Mouse (Mus musculus): ENCODE results near the gene Stau1. TPM values are rescaled to one million over a fixed set of nuclear protein-coding genes. Genes with fewer than 3 reads are reported as not detected.
"Not testable (repeated sequence)": the region's sequence is repeated elsewhere in the genome, so short reads cannot be mapped to it uniquely, and the experiment has no call there.

The Stau1 gene
- polyA plus RNA-seq, 1 experiment from 2014 or later: 91.9 TPM

- not testable (repeated sequence) for H3K4me1 ChIP-seq (replicated peaks); H3K9me3 ChIP-seq; DNase-seq (ENCODE audit: low spot score); H3K27me3 ChIP-seq (ENCODE audit: insufficient read depth, poor library complexity, severe bottlenecking); H3K36me3 ChIP-seq; H3K4me3 ChIP-seq; H3K27ac ChIP-seq
- WGBS: 84% methylated on average over 4 of the region's 4 CpGs
These were observed 11.5 kb upstream of the Stau1 start for GRCm38 (mm10) chr2:167007565-167007964.

- H3K27ac ChIP-seq: no peak overlapping the region
- DNase-seq (ENCODE audit: low spot score): no peak
- H3K36me3 ChIP-seq: no peaks in the 10 kb centered on the region
- no peaks in the 10 kb centered on the region for H3K27me3 ChIP-seq (ENCODE audit: insufficient read depth, poor library complexity, severe bottlenecking)
- no peaks in the 10 kb centered on the region for H3K4me1 ChIP-seq (replicated peaks)
- 79% methylated on average over 13 of the region's 13 CpGs for WGBS
- H3K9me3 ChIP-seq: no peaks in the 10 kb centered on the region
- H3K4me3 ChIP-seq: no peak overlapping the region
These were observed 10.9 kb upstream of the Stau1 start for GRCm38 (mm10) chr2:167007001-167007491.

DNA sequence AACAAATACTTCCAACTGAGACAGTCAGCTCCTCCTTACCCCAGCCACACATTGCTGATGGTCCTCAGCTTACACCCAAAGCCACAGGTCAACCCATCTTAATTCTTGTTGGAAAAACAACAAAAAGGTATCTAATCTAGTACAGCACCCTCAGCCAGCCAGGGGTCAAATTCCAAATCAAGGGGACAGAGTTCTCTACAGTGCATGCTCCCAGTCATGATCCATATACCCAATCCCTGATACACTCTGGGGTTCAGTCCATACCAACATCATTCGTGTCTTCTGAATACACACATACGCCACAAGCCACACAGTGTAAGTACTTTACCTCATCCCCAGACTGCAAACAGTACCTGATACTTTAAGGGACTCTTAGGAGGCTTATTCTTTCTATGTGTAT, 10.3 kb upstream of the Stau1 start:
- H3K36me3 ChIP-seq: no peaks in the 10 kb centered on the region
- H3K4me3 ChIP-seq: no peak overlapping the region
- no peaks in the 10 kb centered on the region for H3K9me3 ChIP-seq
- H3K4me1 ChIP-seq (replicated peaks): no peaks in the 10 kb centered on the region
- no peaks in the 10 kb centered on the region for H3K27me3 ChIP-seq (ENCODE audit: insufficient read depth, poor library complexity, severe bottlenecking)
- 91% methylated on average over 2 of the region's 2 CpGs for WGBS
- H3K27ac ChIP-seq: no peak overlapping the region
- DNase-seq (ENCODE audit: low spot score): no peak

GRCm38 (mm10) chr2:167004099-167004854, 8.2 kb upstream of the Stau1 start:
- no peak overlapping the region for H3K4me3 ChIP-seq
- whole genome bisulfite sequencing: 48% methylated on average over 8 of the region's 8 CpGs
- H3K36me3 ChIP-seq: no peaks in the 10 kb centered on the region
- no peaks in the 10 kb centered on the region for H3K27me3 ChIP-seq (ENCODE audit: insufficient read depth, poor library complexity, severe bottlenecking)
- no peaks in the 10 kb centered on the region for H3K4me1 ChIP-seq (replicated peaks)
- no peaks in the 10 kb centered on the region for H3K9me3 ChIP-seq
- DNase-seq (ENCODE audit: low spot score): peak; percentile 40
- no peak overlapping the region for H3K27ac ChIP-seq

DNA sequence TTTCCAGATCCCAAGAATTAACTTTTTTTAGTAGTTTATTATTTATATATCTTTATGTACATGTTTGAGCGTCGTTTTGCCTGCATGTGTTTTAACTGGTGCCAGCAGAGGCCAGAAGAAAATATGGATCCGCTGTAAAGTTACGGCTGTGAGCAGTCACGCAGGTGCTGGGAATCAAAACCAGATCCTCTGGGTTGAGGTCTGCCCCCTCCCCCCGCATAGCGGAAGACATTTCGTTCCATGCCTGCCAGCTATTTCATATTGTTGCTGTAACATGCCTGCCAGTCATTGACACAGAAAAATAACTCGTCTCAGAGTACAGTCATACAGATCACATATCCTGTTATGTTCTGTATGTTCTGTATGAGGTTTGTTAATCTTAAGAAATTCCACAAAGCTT, 5.4 kb upstream of the Stau1 start:
- no peak overlapping the region for H3K4me3 ChIP-seq
- no peaks in the 10 kb centered on the region for H3K27me3 ChIP-seq (ENCODE audit: insufficient read depth, poor library complexity, severe bottlenecking)
- WGBS: 80% methylated on average over 9 of the region's 9 CpGs
- no peaks in the 10 kb centered on the region for H3K9me3 ChIP-seq
- H3K4me1 ChIP-seq (replicated peaks): peaks cover 4% of the 10 kb centered on the region; the same call in 1 of the 2 replicates
- no peak overlapping the region for H3K27ac ChIP-seq
- no peaks in the 10 kb centered on the region for H3K36me3 ChIP-seq
- no peak for DNase-seq (ENCODE audit: low spot score)

DNA sequence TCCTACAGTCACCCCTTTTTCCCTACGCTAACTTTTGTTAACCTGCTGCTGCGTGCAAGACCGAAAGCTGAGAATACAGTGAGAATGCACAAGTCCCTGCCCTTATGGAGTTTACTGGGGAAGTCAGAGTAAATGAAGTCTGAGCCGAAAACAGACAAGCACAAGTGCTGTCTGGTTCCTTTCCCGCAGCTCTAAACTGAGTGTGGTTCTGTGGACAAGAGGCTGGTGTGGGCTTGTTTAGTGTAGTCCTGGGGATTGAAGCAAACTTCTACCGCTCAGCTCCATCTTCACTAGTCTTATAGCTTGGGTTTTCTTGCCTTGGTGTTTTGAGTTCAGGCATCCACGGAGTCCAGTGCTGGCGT, 415 bp upstream of the Stau1 start:
- 44% methylated on average over 8 of the region's 8 CpGs for WGBS
- peak overlapping the region; percentile 98 for H3K27ac ChIP-seq
- no peaks in the 10 kb centered on the region for H3K36me3 ChIP-seq
- H3K4me3 ChIP-seq: peak overlapping the region; percentile 99
- no peaks in the 10 kb centered on the region for H3K27me3 ChIP-seq (ENCODE audit: insufficient read depth, poor library complexity, severe bottlenecking)
- peaks cover 40% of the 10 kb centered on the region for H3K4me1 ChIP-seq (replicated peaks)
- no peaks in the 10 kb centered on the region for H3K9me3 ChIP-seq
- DNase-seq (ENCODE audit: low spot score): no peak

DNA sequence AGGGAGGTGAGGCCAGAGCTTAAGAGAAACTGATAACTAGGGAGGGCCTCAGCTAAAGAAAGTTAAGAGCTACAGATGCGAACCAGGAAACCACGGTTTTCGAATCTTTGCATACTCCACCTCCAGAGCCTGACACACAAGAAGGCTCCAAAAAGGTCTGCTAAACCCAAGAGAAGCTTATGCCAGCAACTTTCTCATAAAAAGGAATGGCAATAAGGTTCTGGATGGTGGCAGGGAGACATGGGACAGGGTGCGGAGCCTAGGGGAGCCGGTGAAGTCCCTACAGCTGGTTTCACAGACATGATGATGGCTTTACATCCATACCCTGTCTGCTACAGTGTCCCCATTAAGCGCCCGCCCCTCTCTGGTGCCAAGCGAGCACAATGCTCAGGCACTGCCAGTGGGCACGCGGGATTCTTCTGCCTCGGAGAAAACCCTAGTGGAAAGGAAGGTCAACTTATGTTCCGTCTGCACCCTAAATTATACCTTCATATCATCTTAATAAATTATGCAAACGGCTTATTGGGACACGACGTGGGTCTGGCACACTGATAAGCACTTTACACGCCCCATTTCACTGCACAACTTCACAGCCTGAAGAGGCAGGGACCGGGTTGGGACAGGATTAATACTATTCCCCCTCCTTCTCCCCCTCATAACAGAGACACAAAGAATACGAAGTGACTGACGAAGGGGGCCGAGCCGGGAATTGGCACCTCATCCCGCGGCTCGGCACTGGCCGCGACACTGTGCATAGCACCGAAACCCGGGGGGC, 891 bp downstream of the Stau1 start:
- WGBS: 6% methylated on average over 28 of the region's 28 CpGs
- Histone ChIP-seq H3K4me3 (peak overlapping the region; percentile 99), H3K36me3 (no peaks in the 10 kb centered on the region), H3K27ac (peak overlapping the region; percentile 98), H3K9me3 (no peaks in the 10 kb centered on the region), H3K4me1 (replicated peaks) (peaks cover 40% of the 10 kb centered on the region), H3K27me3 (ENCODE audit: insufficient read depth, poor library complexity, severe bottlenecking) (no peaks in the 10 kb centered on the region)
- peak; percentile 20 for DNase-seq (ENCODE audit: low spot score)

DNA sequence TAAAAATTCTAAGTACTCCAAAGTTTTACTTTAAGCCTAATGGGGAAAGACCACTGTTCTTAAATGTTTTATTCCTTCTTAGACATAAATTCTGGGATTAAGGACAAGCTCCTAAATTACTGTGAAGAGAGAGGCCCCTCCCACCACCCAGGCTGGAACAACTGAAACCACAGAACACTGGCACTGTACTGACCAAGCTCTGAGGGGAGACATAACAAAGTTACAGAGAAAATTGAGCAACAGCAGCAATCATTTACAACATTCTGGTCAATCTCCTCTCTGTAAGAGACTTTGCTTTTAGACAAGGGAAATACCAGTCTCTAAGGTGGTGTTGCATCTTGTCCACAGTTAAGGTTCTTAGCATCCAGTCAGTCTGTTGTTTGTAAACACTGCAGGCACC, 4.2 kb downstream of the Stau1 start:
- no peak for DNase-seq (ENCODE audit: low spot score)
- Histone ChIP-seq H3K36me3 (no peaks in the 10 kb centered on the region; the same call in 1 of the 2 replicates), H3K4me1 (replicated peaks) (peaks cover 40% of the 10 kb centered on the region), H3K4me3 (no peak overlapping the region), H3K27me3 (ENCODE audit: insufficient read depth, poor library complexity, severe bottlenecking) (no peaks in the 10 kb centered on the region), H3K9me3 (no peaks in the 10 kb centered on the region), H3K27ac (no peak overlapping the region)

DNA sequence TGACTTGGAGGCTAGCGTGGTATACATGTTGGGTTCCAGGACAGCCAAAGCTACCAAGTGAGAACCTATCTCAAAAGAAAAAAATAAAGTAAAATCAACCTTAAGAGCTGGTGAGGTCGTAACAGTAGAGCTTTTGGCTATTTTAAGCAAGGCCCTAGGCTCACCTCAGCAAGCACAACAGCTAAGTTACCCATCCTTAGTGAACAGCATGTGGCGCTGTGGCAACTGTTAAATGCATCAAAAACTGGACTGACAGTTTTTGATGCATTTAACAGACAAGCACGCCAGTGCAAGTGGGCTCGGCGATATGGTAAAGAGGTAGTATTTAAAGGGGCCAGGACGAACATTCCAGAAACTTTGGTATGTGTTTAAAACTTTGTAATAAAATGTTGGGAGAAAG, 5.2 kb downstream of the Stau1 start:
- no peak overlapping the region for H3K27ac ChIP-seq
- H3K36me3 ChIP-seq: no peaks in the 10 kb centered on the region; the same call in 1 of the 2 replicates
- WGBS: 90% methylated on average over 7 of the region's 7 CpGs
- peaks cover 35% of the 10 kb centered on the region for H3K4me1 ChIP-seq (replicated peaks)
- DNase-seq (ENCODE audit: low spot score): no peak
- H3K27me3 ChIP-seq (ENCODE audit: insufficient read depth, poor library complexity, severe bottlenecking): no peaks in the 10 kb centered on the region
- no peak overlapping the region for H3K4me3 ChIP-seq
- no peaks in the 10 kb centered on the region for H3K9me3 ChIP-seq

GRCm38 (mm10) chr2:166983351-166983894, 12.7 kb downstream of the Stau1 start:
- no peak overlapping the region for H3K27ac ChIP-seq
- H3K4me1 ChIP-seq (replicated peaks): no peaks in the 10 kb centered on the region
- WGBS: 83% methylated on average over 4 of the region's 4 CpGs
- no peaks in the 10 kb centered on the region for H3K9me3 ChIP-seq
- peaks cover 21% of the 10 kb centered on the region for H3K36me3 ChIP-seq
- no peak for DNase-seq (ENCODE audit: low spot score)
- no peak overlapping the region for H3K4me3 ChIP-seq
- no peaks in the 10 kb centered on the region for H3K27me3 ChIP-seq (ENCODE audit: insufficient read depth, poor library complexity, severe bottlenecking)

DNA sequence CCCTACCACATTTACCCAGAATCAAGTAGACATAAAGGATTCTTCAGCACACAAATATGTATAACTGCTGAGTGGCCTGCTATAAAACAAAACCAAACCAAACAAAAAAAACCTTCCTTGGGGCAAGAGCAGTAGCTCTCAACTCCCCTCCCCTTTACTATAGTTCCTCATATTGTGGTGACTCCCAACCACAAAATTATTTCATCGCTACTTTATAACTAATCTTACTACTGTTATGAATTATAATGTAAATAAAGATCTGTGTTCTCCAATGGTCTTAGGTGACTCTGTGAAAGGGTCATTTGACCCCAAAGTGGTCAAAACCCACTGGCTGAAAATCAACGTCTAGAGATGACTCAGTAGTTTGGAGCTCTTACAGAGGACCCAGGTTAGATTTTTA, 15.9 kb downstream of the Stau1 start:
- 89% methylated on average over 2 of the region's 2 CpGs for WGBS
- no peaks in the 10 kb centered on the region for H3K27me3 ChIP-seq (ENCODE audit: insufficient read depth, poor library complexity, severe bottlenecking)
- H3K36me3 ChIP-seq: peaks cover 21% of the 10 kb centered on the region
- H3K4me3 ChIP-seq: no peak overlapping the region
- H3K27ac ChIP-seq: no peak overlapping the region
- H3K9me3 ChIP-seq: no peaks in the 10 kb centered on the region
- H3K4me1 ChIP-seq (replicated peaks): peaks cover 21% of the 10 kb centered on the region
- no peak for DNase-seq (ENCODE audit: low spot score)

DNA sequence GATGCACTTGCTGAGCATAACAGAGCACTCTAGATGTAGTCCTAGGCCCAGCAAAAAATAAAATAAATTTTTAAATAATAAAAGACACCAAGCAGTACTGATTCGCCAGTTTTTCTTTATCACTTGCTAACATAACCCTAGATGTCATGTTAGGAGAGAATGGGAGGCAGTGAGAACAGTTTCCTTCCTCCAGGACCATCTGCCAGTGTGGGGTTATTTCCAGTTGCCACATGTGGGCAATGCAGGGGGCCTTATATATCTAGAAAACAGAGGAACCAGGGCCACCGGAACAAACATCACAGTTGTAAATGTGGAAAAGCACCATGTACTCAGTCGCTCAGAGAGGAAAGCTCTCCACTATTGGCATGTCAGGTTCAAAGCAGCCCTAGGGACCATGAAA, 18.6 kb downstream of the Stau1 start:
- Histone ChIP-seq H3K27me3 (ENCODE audit: insufficient read depth, poor library complexity, severe bottlenecking) (no peaks in the 10 kb centered on the region), H3K36me3 (peaks cover 3% of the 10 kb centered on the region; the same call in 1 of the 2 replicates), H3K27ac (no peak overlapping the region), H3K9me3 (no peaks in the 10 kb centered on the region), H3K4me3 (no peak overlapping the region), H3K4me1 (replicated peaks) (peaks cover 31% of the 10 kb centered on the region)
- DNase-seq (ENCODE audit: low spot score): no peak
- 81% methylated on average over 3 of the region's 3 CpGs for WGBS

DNA sequence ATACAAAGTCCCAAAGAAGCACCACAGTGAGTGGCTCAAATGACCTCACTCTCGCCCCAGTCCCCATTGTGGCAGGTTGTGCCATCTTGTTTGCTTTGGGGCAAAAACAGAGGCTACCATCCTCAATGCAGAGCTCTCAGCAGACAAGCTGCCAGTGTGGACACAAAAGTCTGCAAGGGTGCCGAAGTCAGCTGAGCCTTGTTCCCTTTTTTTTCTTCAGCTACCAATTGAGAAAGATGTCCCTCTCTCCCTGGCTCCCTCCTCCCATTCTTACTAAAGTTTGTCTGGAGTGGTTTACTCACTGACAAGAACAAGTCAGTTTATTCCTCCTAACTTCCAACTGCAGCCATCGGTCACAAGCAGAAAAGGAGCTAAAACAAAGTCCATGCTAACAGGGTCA, 19.7 kb downstream of the Stau1 start:
- no peaks in the 10 kb centered on the region for H3K9me3 ChIP-seq
- no peak for DNase-seq (ENCODE audit: low spot score)
- peaks cover 31% of the 10 kb centered on the region for H3K4me1 ChIP-seq (replicated peaks)
- WGBS: 73% methylated on average over 3 of the region's 3 CpGs
- H3K27me3 ChIP-seq (ENCODE audit: insufficient read depth, poor library complexity, severe bottlenecking): no peaks in the 10 kb centered on the region
- no peak overlapping the region for H3K4me3 ChIP-seq
- no peak overlapping the region for H3K27ac ChIP-seq
- no peaks in the 10 kb centered on the region; the same call in 1 of the 2 replicates for H3K36me3 ChIP-seq
